Mouse (Mus musculus) MEL (cell line): ENCODE data around the gene Gen1.

Source experiments
- KAT2A ChIP-seq: conservative IDR thresholded peaks from 2 replicates; pipeline ENCODE4 v1.6.1; 2012; ENCODE audit warnings: low read depth, low read length, improper control_type of control experiment, inconsistent platforms
- MAZ ChIP-seq: IDR thresholded peaks from 2 replicates; pipeline ENCODE4 v1.6.1; 2012; ENCODE audit warnings: low read depth, mild to moderate bottlenecking, inconsistent platforms, low read length, improper control_type of control experiment
- USF1 ChIP-seq: IDR thresholded peaks from 2 replicates; pipeline ENCODE4 v1.6.1; 2014; ENCODE audit warnings: low read depth, mild to moderate bottlenecking, inconsistent platforms, low read length, improper control_type of control experiment, moderate library complexity

- TF ChIP-seq USF1, result no peak
- TF ChIP-seq KAT2A, result no peak
- TF ChIP-seq MAZ, result no peak
Observed at GRCm38 (mm10) chr12:11286382-11286781, 20.8 kb upstream of the Gen1 start.
